Mouse (Mus musculus) embryonic stem cell, embryonic (primary cell): ENCODE data around the gene Trmt2b.
"Not testable (repeated sequence)": the region's sequence is repeated elsewhere in the genome, so short reads cannot be mapped to it uniquely, and the experiment has no call there.

Experiments used
- CTCF ChIA-PET, 4 experiments: fragments of 300-600 bp in 2 of 4; fragments of 350-600 bp in 2 of 4; sonication (Branson Sonifier 250); formaldehyde crosslinking; loops; one replicate each; lab custom pipeline; 2022; ENCODE audit warnings: inconsistent platforms in 2 of 4; lab: Charles Lee
- POLR2A ChIA-PET, 4 experiments: fragments of 300-600 bp in 2 of 4; fragments of 350-600 bp in 2 of 4; sonication (Branson Sonifier 250); formaldehyde crosslinking; loops; one replicate each; lab custom pipeline; 2022; ENCODE audit warnings: antibody characterized with exemption in 4 of 4, inconsistent platforms in 1 of 4; lab: Charles Lee

Trmt2b gene

GRCm38 (mm10) chrX:134245946-134246345, 30.8 kb downstream of the Trmt2b start:
- ChIA-PET POLR2A (no interaction called here), CTCF (no interaction called here)

- ChIA-PET POLR2A (no interaction called here), CTCF (no interaction called here)
Observed at GRCm38 (mm10) chrX:134238266-134238665, 38.5 kb downstream of the Trmt2b start.

- POLR2A ChIA-PET, result interaction anchor here in 1 of 4 experiments (0.7 kb wide), 1 partner anchor 45 kb away, joined by 4 read pairs; no protein-coding TSS in a partner anchor
- CTCF ChIA-PET, result interaction anchor here in 1 of 4 experiments (0.6 kb wide), 1 partner anchor 336 kb away, joined by 12 read pairs; no protein-coding TSS in a partner anchor
Observed at GRCm38 (mm10) chrX:134233048-134233447, 43.7 kb downstream of the Trmt2b start.

- CTCF ChIA-PET, result no interaction called here
- POLR2A ChIA-PET, result no interaction called here
Observed at GRCm38 (mm10) chrX:134221856-134222255, 54.9 kb downstream of the Trmt2b start, which contains the start of gene Nox1. TSS of gene Nox1 (minus strand) at chrX:134221956.

GRCm38 (mm10) chrX:134220618-134221017, 56.2 kb downstream of the Trmt2b start:
- ChIA-PET POLR2A (interaction anchor here in 1 of 4 experiments (0.6 kb wide), 1 partner anchor 9 kb away, joined by 3 read pairs; no protein-coding TSS in a partner anchor), CTCF (no interaction called here)

GRCm38 (mm10) chrX:134218161-134218560, 58.6 kb downstream of the Trmt2b start:
- ChIA-PET POLR2A (no interaction called here), CTCF (no interaction called here)

- ChIA-PET POLR2A (interaction anchor here in 2 of 4 experiments (0.6 to 0.7 kb wide), 2 partner anchors 7 to 10 kb away, joined by 3 to 5 read pairs; no protein-coding TSS in a partner anchor), CTCF (no interaction called here)
Observed at GRCm38 (mm10) chrX:134211151-134211642, 65.6 kb downstream of the Trmt2b start.

- POLR2A ChIA-PET, result no interaction called here
Observed at GRCm38 (mm10) chrX:134208491-134208890, 68.3 kb downstream of the Trmt2b start.

GRCm38 (mm10) chrX:134187201-134187600, 89.6 kb downstream of the Trmt2b start, which contains the start of gene Arl13a:
TSS of gene Arl13a (plus strand) at chrX:134187501.
- CTCF ChIA-PET, result not testable (repeated sequence)
- POLR2A ChIA-PET, result interaction anchor here in 1 of 4 experiments (1.4 kb wide), 1 partner anchor 11 kb away, joined by 3 read pairs; no protein-coding TSS in a partner anchor

More at GRCm38 (mm10) chrX:134208491-134208890, 68.3 kb downstream of the Trmt2b start:
- CTCF ChIA-PET, result no interaction called here

GRCm38 (mm10) chrX:134174699-134175098, 102.1 kb downstream of the Trmt2b start:
- CTCF ChIA-PET, result no interaction called here
- POLR2A ChIA-PET, result interaction anchor here in 1 of 4 experiments (0.7 kb wide), 1 partner anchor 10 kb away, joined by 3 read pairs; no protein-coding TSS in a partner anchor
